Mouse (Mus musculus) mouse trophoblast stem cell (cell line): Measurements from ENCODE around the gene Gadd45b.

Experiments
- in situ Hi-C, 2 experiments: fragments of 300-500 bp; cut with MseI, MboI; formaldehyde crosslinking; loops; 2 replicates in 1 of 2; 3 replicates in 1 of 2; pipeline ENCODE4 v1.15.1; 2025

Gadd45b gene

GRCm38 (mm10) chr10:80956385-80956784 is 26.5 kb downstream of the Gadd45b start:
- in situ Hi-C loops, result no loop called here

- in situ Hi-C loops, result no loop called here
Observed at GRCm38 (mm10) chr10:80956901-80957300, 27.0 kb downstream of the Gadd45b start.

- in situ Hi-C loops, result no loop called here
Observed at GRCm38 (mm10) chr10:80957791-80958190, 27.9 kb downstream of the Gadd45b start.

- in situ Hi-C loops, result no loop called here
Observed at GRCm38 (mm10) chr10:80958979-80959637, 29.2 kb downstream of the Gadd45b start.

GRCm38 (mm10) chr10:80960551-80961508 is 31.0 kb downstream of the Gadd45b start:
- in situ Hi-C loops, result no loop called here

GRCm38 (mm10) chr10:80962051-80962472 is 32.2 kb downstream of the Gadd45b start:
- in situ Hi-C loops, result no loop called here

- in situ Hi-C loops, result no loop called here
Observed at GRCm38 (mm10) chr10:80962585-80962984, 32.7 kb downstream of the Gadd45b start.

- in situ Hi-C loops, result no loop called here
Observed at GRCm38 (mm10) chr10:80963031-80963975, 33.4 kb downstream of the Gadd45b start.

- in situ Hi-C loops, result no loop called here
Observed at GRCm38 (mm10) chr10:80966296-80966695, 36.4 kb downstream of the Gadd45b start.

- in situ Hi-C loops, result no loop called here
Observed at GRCm38 (mm10) chr10:80967101-80967656, 37.3 kb downstream of the Gadd45b start.

- in situ Hi-C loops, result no loop called here
Observed at GRCm38 (mm10) chr10:80968106-80968505, 38.2 kb downstream of the Gadd45b start.

- in situ Hi-C loops, result no loop called here
Observed at GRCm38 (mm10) chr10:80969298-80969697, 39.4 kb downstream of the Gadd45b start.

GRCm38 (mm10) chr10:80970159-80970558 is 40.3 kb downstream of the Gadd45b start:
- in situ Hi-C loops, result no loop called here

GRCm38 (mm10) chr10:80971533-80971932 is 41.7 kb downstream of the Gadd45b start:
- in situ Hi-C loops, result no loop called here

- in situ Hi-C loops, result no loop called here
Observed at GRCm38 (mm10) chr10:80972071-80972987, 42.5 kb downstream of the Gadd45b start.

GRCm38 (mm10) chr10:80973722-80974121 is 43.8 kb downstream of the Gadd45b start:
- in situ Hi-C loops, result no loop called here

- in situ Hi-C loops, result no loop called here
Observed at GRCm38 (mm10) chr10:80975478-80975877, 45.6 kb downstream of the Gadd45b start.

- in situ Hi-C loops, result no loop called here
Observed at GRCm38 (mm10) chr10:80981564-80982112, 51.8 kb downstream of the Gadd45b start.
